Mouse (Mus musculus): ENCODE data around the gene Papss1. TPM values are rescaled to one million over a fixed set of nuclear protein-coding genes. Genes with fewer than 3 reads are reported as not detected.
A peak's percentile ranks its signal among the peaks of the same experiment; 100 is the strongest.

Gene Papss1
- total and polyA plus RNA-seq, 2 experiments: 5.6 to 6.5 TPM

DNA sequence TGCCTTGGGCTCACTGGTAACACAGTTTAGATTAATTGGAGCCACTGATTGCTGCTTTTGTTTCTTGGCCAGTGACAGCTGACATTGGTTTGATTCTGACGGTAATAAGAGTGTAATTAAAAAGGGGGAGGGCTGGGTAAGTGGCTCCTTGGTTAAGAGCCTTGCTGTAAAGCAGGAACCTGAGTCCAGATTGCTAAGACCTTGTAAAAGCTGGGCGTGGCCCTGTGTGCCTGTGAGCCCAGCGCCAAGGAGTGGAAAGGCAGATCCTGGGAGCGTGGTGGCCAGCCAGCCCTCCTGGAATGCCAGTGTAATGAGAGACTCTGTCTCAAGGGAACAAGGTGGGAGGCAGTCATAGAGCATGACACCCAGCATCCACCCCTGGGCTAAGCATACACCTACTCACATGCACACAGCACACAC, 38.4 kb downstream of the Papss1 start:
- H3K36me3 ChIP-seq (ENCODE audit: control insufficient read depth, insufficient read depth, low read length): no peaks in the 10 kb centered on the region; the same call in 1 of the 2 replicates
- no peaks in the 10 kb centered on the region for H3K4me1 ChIP-seq (ENCODE audit: control insufficient read depth, insufficient read depth, low read length)
- no peaks in the 10 kb centered on the region for H3K27me3 ChIP-seq (ENCODE audit: control insufficient read depth, insufficient read depth, low read length)
- H3K4me3 ChIP-seq (ENCODE audit: insufficient read depth, low read depth, low read length): no peak overlapping the region
- no peak overlapping the region for H3K9ac ChIP-seq (ENCODE audit: low read depth, low read length)
- H3K27ac ChIP-seq (replicated peaks; ENCODE audit: insufficient read depth, low read depth, low read length): no peak overlapping the region
- WGBS: 90% methylated on average over 4 of the region's 4 CpGs
- TF ChIP-seq CTCF (IDR thresholded peaks at IDR 0.05; ENCODE audit: low read depth, low read length) (no peak), POLR2A (IDR thresholded peaks at IDR 0.05; ENCODE audit: extremely low read depth, insufficient read depth, low read length) (no peak)
- DNase-seq (ENCODE audit: extremely low read depth, low read depth, low spot score): no peak
- no peaks in the 10 kb centered on the region for H3K79me2 ChIP-seq (ENCODE audit: control insufficient read depth, insufficient read depth, low read length)

DNA sequence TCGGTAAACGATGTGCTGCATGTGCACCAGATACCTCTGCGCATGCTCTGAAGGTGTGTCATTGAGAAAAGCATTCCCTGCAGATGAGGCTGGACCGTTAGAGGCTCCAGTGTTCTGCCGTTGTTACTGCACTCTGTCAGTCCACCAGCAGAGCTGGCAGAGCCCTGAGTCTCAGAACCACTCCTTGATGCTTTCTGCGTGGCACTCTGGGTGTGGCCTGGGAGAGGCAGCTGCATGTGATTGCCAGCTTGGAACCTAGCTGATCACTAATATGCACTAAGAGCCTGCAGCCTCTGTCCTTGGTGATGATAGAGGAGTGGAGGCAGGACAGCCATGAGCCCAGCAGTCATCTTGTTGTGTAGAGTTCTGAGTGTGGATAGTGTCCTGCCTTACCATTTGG, 43.5 kb downstream of the Papss1 start:
- Histone ChIP-seq H3K27me3 (ENCODE audit: control insufficient read depth, insufficient read depth, low read length) (no peaks in the 10 kb centered on the region), H3K4me1 (ENCODE audit: control insufficient read depth, insufficient read depth, low read length) (peaks cover 6% of the 10 kb centered on the region), H3K9ac (ENCODE audit: low read depth, low read length) (no peak overlapping the region), H3K27ac (replicated peaks; ENCODE audit: insufficient read depth, low read depth, low read length) (no peak overlapping the region), H3K36me3 (ENCODE audit: control insufficient read depth, insufficient read depth, low read length) (no peaks in the 10 kb centered on the region), H3K79me2 (ENCODE audit: control insufficient read depth, insufficient read depth, low read length) (no peaks in the 10 kb centered on the region), H3K4me3 (ENCODE audit: insufficient read depth, low read depth, low read length) (no peak overlapping the region)
- WGBS: 98% methylated on average over 6 of the region's 6 CpGs
- no peak for TF ChIP-seq CTCF (IDR thresholded peaks at IDR 0.05; ENCODE audit: low read depth, low read length)
- DNase-seq (ENCODE audit: extremely low read depth, low read depth, low spot score): no peak

DNA sequence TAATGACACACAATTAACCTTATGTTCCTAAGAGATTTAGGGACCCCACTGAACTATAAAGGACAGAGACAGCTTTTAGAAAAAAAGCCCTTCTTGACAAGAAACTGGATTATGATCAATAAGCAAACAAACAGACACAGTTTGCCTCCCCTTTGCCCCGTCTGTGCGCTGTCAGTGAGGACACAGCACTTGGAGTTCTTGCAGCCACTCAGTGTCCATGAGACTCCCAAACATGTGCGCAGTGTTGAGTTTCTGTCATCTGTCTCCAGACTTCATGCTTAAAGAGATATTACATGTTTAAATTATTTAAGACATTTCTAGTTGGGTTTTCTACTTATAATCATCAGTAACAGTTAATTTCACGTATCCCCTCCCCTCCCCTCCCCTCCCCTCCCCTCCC, 45.1 kb downstream of the Papss1 start:
- Histone ChIP-seq H3K36me3 (ENCODE audit: control insufficient read depth, insufficient read depth, low read length) (no peaks in the 10 kb centered on the region), H3K4me3 (ENCODE audit: insufficient read depth, low read depth, low read length) (no peak overlapping the region), H3K27me3 (ENCODE audit: control insufficient read depth, insufficient read depth, low read length) (no peaks in the 10 kb centered on the region), H3K79me2 (ENCODE audit: control insufficient read depth, insufficient read depth, low read length) (no peaks in the 10 kb centered on the region), H3K4me1 (ENCODE audit: control insufficient read depth, insufficient read depth, low read length) (peaks cover 6% of the 10 kb centered on the region), H3K27ac (replicated peaks; ENCODE audit: insufficient read depth, low read depth, low read length) (no peak overlapping the region), H3K9ac (ENCODE audit: low read depth, low read length) (no peak overlapping the region)
- TF ChIP-seq CTCF (IDR thresholded peaks at IDR 0.05; ENCODE audit: low read depth, low read length) (no peak), POLR2A (IDR thresholded peaks at IDR 0.05; ENCODE audit: extremely low read depth, insufficient read depth, low read length) (no peak)
- DNase-seq (ENCODE audit: extremely low read depth, low read depth, low spot score): peak; percentile 79
- WGBS: 37% methylated on average over 4 of the region's 4 CpGs

DNA sequence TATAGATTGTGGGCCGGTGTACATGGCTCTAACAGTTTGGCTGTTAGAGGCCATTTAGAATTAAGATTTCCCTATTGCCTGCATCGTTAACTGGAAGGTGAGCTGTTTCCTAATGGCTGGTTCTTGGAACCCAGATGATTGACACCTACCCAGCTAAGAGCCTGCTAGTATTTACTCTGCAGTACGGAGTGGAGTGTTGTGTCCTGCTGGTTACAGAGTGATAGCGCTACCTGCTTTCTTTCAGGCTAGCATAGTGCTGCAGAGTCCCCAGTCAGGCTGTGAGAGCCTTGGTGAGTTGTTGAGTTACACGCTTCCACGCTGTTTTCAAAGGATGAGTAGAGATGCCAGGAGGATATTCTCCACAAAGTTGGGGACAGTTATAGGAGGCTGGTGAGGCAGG, 46.0 kb downstream of the Papss1 start:
- TF ChIP-seq POLR2A (IDR thresholded peaks at IDR 0.05; ENCODE audit: extremely low read depth, insufficient read depth, low read length) (no peak), CTCF (IDR thresholded peaks at IDR 0.05; ENCODE audit: low read depth, low read length) (0 out of 2 replicates have a peak, but pooled peaks have one; percentile 14)
- DNase-seq (ENCODE audit: extremely low read depth, low read depth, low spot score): peak; percentile 41
- Histone ChIP-seq H3K36me3 (ENCODE audit: control insufficient read depth, insufficient read depth, low read length) (no peaks in the 10 kb centered on the region), H3K4me3 (ENCODE audit: insufficient read depth, low read depth, low read length) (no peak overlapping the region), H3K4me1 (ENCODE audit: control insufficient read depth, insufficient read depth, low read length) (peaks cover 6% of the 10 kb centered on the region), H3K27me3 (ENCODE audit: control insufficient read depth, insufficient read depth, low read length) (no peaks in the 10 kb centered on the region), H3K27ac (replicated peaks; ENCODE audit: insufficient read depth, low read depth, low read length) (0 out of 2 replicates have a peak overlapping the region, but pooled peaks have one; percentile 33), H3K9ac (ENCODE audit: low read depth, low read length) (no peak overlapping the region; the same call in 1 of the 2 replicates), H3K79me2 (ENCODE audit: control insufficient read depth, insufficient read depth, low read length) (no peaks in the 10 kb centered on the region)
- 50% methylated on average over 6 of the region's 6 CpGs for WGBS

DNA sequence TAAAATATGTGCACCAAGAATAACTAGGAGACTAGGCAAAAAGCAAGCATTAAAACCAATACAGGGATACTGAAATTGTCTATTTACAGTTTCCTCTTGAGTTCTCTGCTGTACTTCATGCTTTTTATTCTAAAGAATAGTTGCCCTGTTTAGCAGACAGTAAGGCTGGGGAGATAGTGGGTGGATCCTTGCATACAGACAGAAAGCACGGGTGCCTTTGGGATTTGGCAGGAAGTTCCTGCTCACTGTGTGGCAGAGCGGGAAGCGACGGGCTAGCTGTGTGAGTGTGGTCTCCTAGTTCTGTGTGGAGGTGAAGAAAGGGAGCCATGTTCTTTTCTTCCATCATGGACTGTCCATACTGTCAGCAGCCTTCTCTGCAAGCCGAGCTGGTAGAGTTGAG, 48.3 kb downstream of the Papss1 start:
- Histone ChIP-seq H3K4me3 (ENCODE audit: insufficient read depth, low read depth, low read length) (no peak overlapping the region), H3K79me2 (ENCODE audit: control insufficient read depth, insufficient read depth, low read length) (no peaks in the 10 kb centered on the region), H3K36me3 (ENCODE audit: control insufficient read depth, insufficient read depth, low read length) (no peaks in the 10 kb centered on the region), H3K4me1 (ENCODE audit: control insufficient read depth, insufficient read depth, low read length) (peaks cover 6% of the 10 kb centered on the region), H3K9ac (ENCODE audit: low read depth, low read length) (no peak overlapping the region), H3K27ac (replicated peaks; ENCODE audit: insufficient read depth, low read depth, low read length) (no peak overlapping the region), H3K27me3 (ENCODE audit: control insufficient read depth, insufficient read depth, low read length) (no peaks in the 10 kb centered on the region)
- WGBS: 84% methylated on average over 5 of the region's 5 CpGs
- no peak for DNase-seq (ENCODE audit: extremely low read depth, low read depth, low spot score)
- TF ChIP-seq CTCF (IDR thresholded peaks at IDR 0.05; ENCODE audit: low read depth, low read length) (no peak), POLR2A (IDR thresholded peaks at IDR 0.05; ENCODE audit: extremely low read depth, insufficient read depth, low read length) (no peak)

DNA sequence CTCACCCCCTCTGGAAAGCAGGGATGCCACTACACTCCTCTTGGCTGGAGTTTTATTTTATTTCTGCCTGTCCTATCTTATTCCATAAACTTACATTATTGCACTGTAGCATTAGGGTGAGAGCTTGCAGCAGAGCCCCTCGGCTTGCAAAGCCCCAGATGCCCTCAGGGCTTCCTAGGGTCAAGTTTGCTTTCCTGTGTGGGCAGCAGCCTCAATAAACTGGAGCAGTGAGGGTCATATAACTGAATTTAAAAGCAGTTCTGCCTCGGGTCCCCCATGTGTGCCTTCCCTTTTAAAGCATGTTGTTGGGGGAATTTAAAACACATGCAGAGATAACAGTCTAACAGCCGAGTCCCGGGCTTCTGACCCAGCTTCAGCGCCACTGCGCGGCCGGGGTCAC, 49.5 kb downstream of the Papss1 start:
- 82% methylated on average over 8 of the region's 8 CpGs for WGBS

More for the DNA sequence above, 49.5 kb downstream of the Papss1 start:
- no peaks in the 10 kb centered on the region for H3K79me2 ChIP-seq (ENCODE audit: control insufficient read depth, insufficient read depth, low read length)
- H3K9ac ChIP-seq (ENCODE audit: low read depth, low read length): no peak overlapping the region
- TF ChIP-seq POLR2A (IDR thresholded peaks at IDR 0.05; ENCODE audit: extremely low read depth, insufficient read depth, low read length): no peak
- TF ChIP-seq CTCF (IDR thresholded peaks at IDR 0.05; ENCODE audit: low read depth, low read length): no peak
- no peak overlapping the region for H3K27ac ChIP-seq (replicated peaks; ENCODE audit: insufficient read depth, low read depth, low read length)
- DNase-seq (ENCODE audit: extremely low read depth, low read depth, low spot score): no peak
- H3K36me3 ChIP-seq (ENCODE audit: control insufficient read depth, insufficient read depth, low read length): no peaks in the 10 kb centered on the region
- H3K4me1 ChIP-seq (ENCODE audit: control insufficient read depth, insufficient read depth, low read length): peaks cover 5% of the 10 kb centered on the region
- no peak overlapping the region for H3K4me3 ChIP-seq (ENCODE audit: insufficient read depth, low read depth, low read length)
- no peaks in the 10 kb centered on the region for H3K27me3 ChIP-seq (ENCODE audit: control insufficient read depth, insufficient read depth, low read length)
